Mouse (Mus musculus): ENCODE measurements around the gene Zfp622.

Zfp622 gene

DNA sequence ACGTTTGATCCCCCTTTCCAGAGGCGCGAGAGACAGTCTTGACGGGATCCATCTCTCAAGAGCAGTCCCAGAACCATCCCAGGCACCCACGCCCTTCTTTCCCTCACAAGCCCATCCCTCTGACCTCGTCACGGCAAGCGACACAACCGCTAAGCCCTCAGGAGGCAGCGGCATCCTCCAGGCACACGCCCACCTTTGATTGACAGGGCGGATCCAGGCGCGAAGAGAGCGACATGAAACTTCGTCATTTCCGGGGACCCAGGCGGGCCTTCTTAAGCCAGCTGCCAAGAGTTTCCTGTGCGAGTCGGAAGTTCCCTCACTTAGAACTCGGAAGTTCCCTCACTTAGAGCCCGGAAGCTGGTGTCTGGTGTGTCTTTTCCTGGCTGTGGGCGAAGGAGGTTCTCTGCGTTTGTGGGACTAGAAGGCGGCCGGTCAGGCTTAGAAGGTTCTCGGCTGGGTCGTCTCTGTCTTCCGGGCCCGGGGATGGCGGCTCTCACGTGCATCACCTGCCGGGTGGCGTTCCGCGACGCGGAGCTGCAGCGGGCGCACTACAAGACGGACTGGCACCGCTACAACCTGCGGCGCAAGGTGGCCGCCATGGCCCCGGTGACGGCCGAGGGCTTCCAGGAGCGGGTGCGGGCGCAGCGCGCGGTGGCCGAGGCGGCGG, at the start of gene Zfp622:
Gene Zfp622, plus strand, starts transcription at position 300 of the 667 bp plus-strand sequence.
- peak; percentile 84 for DNase-seq (ENCODE audit: low spot score)

DNA sequence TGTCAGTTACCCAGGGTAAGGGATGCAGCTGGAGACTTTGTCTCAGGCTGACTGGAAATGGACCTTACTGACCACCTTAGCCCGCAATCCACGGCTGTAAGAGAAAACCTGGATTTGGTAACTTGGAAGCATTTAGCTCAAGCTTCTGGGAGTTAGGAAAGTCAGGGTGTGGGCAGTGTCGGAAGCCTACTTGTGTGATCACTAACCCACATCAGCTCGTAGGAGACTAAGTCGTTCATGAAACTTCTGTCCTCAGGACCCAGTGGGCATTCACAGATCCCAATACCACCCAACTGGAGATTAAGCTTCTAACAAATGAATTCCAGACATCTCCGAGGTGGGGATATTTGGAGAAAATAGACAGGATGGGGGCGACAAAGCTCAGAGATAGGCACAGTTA, 49.8 kb upstream of the Zfp622 start:
- no peak for DNase-seq (ENCODE audit: low spot score)

DNA sequence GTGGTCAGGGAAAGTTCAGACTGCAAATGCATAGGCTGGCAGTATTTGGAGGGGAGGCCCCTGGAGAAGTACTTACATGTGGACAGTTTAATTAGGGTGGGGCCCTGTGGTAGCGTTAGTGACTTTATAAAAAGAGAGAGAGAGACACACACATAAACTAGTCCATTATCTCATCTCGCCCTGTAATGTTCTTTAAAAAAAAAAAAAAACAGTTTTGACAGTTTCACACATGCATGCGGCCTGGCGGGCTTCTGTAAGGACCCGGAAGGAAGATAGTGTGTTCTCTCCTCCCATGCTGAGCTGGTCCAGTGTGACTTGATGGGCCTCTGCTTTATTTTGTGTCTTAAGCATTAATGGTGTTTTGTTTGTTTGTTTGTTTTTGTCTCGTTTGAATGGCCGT, 45.7 kb upstream of the Zfp622 start:
- DNase-seq (ENCODE audit: low spot score) = no peak

DNA sequence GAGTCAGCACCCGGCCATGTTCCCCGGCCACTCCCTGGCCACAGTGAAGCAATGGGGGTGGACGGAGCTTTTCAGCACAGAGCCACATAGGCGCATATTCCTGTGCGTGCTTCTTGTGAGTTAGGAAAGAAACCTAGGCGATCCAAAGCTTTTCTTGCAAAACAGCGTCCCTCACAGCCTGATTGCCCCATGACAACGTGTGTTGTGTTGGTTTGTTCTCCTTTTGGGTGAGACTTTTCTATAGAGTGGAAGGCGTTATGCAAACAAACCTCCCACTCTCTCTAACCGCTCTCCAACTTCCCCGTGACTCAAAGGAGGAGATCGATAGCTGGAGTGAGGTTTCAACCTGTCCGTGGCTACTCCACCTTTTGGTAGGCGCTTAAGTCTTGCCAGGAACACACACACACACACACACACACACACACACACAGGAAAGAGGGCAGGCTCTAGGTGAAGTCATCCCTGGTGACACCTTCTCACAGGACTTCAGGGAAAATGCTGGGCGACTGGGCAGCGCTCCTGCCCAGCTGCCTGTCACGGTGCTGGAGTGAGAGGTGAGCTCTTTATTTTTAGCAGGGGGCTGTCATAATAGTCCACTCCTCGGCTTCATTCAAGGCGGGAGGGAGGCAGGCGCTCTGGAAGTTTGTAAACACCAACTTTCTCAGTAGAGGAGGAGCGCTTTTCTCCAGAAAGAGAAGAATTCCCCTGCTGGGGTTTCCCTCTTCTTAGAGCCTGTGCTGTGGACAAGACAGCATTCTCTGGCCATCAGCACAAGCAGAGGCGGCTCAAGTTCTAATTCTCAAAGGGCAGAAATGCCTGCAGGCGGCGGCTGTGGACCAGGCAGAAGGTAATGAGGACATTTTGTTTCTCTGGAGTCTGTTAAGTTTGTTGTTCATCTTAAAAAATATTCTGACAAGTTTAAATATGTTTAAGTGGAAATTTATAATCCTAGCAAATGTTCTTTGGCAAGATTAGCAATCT, 43.5 kb upstream of the Zfp622 start:
- no peak for DNase-seq (ENCODE audit: low spot score)

DNA sequence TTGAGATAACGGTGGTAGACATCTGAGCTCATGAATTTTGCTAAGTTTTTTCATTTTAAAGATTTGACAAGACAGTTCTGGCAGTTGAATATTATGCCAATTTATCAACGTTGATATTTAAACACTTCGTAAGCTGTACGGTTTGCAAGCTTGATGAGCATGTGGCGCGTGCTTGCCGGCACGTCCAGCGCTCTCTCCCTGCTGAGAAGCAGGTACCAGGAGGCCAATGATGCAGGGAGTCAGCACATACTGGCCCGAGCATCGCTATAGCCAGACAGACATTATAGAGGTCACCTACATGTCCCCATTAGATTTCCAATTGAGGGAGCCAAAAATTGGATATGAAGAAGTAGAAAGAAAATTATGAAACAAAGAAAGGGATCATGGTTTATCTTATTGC, 42.7 kb upstream of the Zfp622 start:
- DNase-seq (ENCODE audit: low spot score) = no peak

DNA sequence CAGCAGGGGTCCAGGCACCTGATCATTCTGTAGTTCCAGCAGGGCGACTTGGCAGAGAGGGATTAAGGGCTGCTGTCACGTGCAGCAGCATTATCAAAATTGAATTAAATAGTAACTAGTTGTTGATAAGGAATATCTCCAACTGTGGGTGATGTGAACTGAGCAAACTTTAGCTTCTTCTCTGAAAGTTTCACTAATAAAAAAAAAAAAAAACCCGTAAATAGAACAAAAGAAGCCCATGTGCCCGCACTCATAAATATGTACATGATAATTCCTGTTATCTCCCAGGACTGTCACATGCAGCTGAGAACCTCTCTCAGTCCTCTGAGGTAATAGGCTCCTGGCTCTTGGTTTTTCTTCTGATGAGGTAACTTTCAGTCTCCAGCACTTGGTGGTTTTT, 41.8 kb upstream of the Zfp622 start:
- DNase-seq (ENCODE audit: low spot score) = no peak

DNA sequence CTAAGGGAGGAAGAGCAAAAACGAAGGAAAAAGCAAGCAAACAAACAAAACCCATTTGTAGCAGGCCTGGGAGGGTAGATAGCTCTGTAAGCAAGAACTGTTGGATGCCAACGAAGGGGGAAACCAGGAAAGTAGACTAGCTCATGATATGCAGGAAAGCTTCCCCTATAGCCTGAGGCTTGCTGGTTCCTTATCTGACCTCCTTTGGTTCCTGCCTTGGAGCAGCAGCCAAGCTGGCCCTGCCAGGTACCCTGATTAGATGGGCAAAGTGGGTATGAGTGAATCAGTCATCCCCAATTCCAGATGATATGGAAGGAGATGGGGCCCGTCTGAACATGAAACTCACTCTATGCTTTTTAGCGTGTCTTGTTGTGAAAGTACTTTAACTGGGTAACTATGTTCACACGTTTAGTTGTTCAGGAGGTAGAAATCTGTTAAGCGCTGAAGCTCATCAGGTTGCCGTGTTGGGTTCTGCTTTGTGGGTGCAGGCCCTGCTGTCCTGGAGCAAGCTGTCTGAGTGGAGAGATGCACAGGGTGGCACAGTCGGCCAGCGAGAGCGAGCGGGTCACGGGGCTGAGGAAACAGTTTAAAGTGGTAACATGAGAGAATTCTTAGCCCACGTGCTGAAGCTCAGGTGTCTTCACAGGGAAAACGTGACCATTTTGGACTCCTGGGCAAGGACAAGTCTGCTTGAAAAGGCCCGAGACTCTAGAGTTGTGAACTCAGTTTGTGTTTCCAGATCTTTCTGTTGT, 40.6 kb upstream of the Zfp622 start:
- no peak for DNase-seq (ENCODE audit: low spot score)

DNA sequence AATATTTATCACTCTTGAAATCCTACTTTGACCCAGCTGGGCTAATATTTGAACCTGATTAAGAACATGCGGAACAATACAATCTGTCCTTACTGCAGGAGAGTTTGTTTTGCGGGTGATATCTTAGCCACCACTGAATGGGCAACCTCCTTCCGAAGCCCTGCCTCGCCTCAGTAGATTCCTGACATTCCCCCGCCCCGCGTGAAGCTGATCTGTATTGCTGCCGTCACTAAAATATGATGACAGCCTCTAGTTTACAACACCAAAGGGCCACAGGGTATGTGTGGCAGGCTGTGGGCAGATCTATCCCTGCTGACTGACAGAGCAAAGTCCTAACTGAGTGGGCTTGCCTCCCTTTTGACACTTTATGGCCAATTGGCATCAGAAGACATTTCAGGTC, 38.9 kb upstream of the Zfp622 start:
- DNase-seq (ENCODE audit: low spot score) = no peak

DNA sequence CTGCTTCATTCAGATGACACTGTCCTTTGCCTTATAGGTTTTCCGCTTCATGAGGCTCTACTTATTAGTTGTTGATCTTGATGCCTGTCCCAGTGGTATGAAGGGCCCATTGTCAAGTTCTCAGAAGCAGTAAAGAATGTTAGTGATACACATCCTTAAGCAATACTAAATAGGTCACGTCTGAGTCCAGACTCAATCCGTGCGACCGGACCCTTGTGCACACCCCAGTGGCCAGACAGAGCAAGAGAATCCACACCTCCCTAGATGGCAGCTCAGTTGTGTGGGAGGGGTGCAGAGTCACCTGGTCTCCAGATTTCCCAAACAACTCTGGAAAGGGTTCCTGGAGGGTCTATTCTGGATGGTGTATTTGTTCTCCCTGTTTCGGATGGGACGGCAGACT, 37.7 kb upstream of the Zfp622 start:
- no peak for DNase-seq (ENCODE audit: low spot score)

DNA sequence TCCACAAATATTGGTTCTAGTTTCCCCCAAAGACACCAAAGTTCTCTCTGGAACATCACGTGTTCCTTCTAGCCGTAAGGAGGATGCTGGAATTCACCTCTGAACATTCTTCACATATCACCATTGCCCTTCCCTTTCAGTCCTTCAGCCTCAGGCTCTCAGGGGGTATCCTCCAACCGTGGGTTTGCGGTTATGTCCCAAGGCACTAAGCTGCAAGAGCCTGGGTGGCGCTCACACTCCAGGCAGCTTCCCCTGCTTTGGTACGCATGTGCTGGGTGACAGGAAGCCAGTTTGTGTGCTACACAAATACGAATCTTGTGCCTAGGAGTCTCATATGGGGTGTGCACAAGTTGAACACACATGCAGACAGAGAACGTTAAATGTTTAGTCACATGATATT, 36.8 kb upstream of the Zfp622 start:
- no peak for DNase-seq (ENCODE audit: low spot score)

DNA sequence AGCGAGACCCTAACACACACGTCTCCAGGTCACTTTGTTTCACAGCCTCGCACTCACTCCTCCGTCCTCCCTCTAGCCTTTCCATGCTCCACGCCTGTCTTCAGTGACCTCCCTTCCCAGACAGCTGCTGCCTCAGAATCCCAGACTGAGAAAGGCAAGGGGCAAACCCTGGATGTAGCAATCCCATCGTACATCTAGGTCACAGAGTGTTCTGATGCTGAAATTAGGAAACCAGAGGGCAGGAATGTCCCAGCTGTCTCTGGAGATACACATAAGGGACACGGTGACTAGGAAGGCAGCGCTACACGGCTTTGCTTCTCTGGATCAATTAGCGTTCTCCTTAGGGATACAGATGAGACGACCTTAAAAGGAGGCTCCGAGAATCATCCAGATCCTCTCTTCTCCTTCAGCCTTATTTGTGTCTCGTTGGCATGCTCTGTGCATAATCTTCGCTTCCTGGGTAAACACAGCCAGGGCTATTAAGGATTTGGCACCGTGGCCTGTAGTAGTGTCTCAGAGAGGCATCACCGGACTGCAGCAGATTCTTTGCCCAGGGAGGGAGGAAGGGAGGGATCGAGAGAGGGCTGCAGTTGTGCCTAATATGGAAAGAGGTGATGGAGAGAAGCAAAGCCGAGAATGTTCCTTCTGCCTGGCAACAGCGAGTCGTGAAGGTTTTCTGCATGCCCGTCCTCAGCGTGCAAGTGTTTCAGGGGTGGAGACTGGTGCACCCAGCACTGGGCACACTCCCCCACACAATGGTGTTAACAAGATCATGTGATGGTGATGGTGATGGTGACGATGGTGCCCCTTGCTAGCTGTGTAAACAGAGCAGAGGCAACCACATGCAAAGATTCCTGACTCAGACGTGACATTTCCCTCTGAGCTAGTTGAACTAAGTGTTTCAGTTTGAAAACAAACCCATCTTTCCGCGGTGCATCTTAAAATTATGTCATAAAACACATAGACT, 35.6 kb upstream of the Zfp622 start:
- DNase-seq (ENCODE audit: low spot score) = no peak

DNA sequence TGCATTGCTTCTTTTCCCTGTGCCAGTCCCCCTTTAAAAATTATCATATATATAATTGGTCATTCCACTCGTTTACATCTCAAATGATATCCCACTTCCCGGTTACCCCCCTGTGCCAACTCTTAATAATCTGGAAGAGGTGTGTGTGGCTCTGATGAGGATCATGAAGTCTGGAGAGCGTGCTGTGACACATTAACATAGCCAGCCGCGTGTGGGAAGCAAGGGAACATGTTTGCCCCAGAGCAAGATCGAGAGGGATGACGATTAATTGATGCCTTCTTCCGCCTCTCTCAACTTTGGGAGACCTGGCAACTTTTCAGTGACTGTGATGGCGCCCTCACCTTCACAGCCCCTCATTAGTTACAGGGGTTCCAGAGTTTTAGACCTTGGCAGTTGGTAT, 34.5 kb upstream of the Zfp622 start:
- DNase-seq (ENCODE audit: low spot score) = no peak

DNA sequence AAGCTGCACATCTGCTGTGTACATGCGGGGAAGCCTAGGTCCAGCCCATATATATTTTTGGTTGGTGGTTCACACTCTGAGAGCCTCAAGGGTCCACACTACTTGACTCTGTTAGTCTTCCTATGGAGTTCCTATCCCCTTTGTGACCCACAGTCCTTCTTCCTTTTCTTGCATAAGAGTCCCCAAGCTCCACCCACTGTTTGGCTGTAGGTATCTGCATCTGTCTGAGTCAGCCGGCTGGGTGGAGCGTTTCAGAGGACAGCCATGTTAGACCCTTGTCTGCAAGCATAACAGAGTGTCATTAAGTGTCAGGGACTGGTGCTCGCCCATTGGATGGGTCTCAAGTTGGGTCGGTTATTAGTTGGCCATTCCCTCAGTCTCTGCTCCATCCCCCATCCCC, 33.6 kb upstream of the Zfp622 start:
- DNase-seq (ENCODE audit: low spot score) = no peak

DNA sequence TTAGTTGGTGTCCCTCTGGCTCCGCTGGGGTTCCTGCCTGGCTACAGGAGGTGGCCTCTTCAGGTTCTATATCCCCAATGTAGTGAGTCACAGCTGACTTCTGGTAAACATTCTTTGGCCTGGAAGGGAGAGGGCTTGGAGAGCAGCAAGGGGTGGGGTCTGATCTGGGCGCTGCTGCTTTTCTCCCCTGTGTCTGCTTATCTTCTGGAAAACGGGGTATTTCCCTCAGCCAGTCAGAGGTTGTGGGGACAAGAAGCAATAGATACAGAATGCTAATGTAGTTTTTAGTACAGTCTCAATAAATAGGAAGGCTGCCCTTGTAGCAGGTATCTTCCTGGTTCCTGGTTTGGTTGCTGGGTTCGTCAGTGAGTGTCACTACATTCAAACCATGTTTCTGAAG, 33.1 kb upstream of the Zfp622 start:
- DNase-seq (ENCODE audit: low spot score) = no peak

DNA sequence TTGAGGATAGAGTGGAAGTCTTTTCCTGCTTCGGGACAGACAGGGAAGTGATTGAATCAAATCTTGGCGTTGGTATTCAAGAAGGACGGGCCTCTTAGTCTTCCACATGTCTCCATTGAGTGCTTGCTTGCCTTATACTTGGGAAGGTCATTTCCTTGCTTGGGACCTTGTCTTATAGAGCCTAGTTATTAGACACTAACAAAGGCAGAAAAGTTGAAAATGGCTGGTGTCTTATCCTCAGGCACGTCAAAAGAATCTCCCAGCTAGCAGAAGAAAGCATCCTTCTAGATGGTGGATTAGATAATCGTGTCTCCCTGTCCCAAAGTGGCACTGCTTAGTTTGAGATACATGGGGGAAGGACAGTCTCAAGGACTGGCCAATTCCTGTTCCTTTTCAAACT, 28.2 kb upstream of the Zfp622 start:
- no peak for DNase-seq (ENCODE audit: low spot score)

DNA sequence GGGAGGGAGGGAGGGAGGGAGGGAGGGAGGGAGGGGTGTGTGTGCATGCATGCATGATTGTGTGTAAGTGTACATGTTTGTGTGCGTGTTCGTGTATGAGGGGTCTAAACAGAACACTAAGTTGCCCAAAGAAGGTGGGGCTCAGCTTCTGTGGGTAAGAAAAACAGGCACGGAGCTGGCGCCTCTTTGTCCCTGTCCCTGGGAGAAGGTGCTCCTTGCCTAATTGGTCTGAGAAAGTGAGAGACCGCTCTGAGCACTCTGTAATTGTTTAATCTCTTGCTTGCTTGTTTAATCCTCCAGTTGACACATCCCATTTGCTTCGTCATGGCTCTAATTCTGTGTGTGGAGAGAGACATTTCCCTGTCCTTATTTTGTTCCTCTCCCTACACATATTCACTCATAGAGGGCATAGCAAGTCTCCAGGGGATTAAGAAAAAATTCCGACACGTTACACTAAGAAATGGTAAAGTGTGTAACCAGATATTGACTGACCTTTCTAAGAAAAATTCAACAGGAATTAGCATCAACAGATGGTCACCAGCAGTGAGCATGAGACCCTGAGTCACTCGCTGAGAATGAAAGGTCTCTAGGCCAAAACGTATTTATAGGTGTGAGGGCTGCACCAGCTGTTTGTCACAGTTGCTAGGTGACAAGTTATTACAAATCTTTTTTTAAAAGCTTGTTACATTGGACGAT, 27.6 kb upstream of the Zfp622 start:
- DNase-seq (ENCODE audit: low spot score) = no peak

DNA sequence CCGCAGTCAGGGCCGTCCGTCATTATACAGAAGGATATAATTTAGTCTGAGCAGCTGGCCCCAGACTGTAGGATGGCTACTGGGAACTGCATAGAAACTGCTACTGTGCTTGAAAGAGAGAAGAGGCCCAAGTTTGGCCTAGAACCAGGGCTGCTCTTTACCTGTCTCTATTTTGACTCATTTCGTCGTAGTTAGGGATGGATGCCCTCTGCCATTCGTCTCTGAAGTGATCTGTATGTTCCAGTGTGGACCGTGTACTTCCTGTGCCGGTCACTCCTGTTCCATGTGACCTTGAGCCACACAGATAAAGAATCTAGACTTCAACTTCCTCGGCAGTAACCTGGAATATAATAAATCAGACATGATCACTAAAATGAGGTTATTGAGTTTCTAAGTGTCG, 26.5 kb upstream of the Zfp622 start:
- DNase-seq (ENCODE audit: low spot score) = no peak

DNA sequence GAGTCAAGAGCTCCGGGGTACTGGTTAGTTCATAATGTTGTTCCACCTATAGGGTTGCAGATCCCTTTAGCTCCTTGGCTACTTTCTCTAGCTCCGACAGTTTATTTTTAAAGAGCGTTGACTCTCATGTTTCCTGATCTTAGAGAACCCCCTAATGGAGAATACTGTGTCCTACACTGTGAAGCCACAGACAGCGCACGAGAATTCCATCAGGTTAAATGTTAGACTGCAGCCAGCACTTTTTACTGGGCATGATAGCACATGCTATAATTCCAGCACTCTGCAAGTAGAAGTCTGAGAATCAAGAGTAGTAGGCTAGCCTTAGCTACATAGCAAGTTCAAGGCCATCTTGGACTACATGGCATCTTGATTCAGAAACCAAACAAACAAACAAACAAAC, 24.8 kb upstream of the Zfp622 start:
- DNase-seq (ENCODE audit: low spot score) = peak; percentile 24

DNA sequence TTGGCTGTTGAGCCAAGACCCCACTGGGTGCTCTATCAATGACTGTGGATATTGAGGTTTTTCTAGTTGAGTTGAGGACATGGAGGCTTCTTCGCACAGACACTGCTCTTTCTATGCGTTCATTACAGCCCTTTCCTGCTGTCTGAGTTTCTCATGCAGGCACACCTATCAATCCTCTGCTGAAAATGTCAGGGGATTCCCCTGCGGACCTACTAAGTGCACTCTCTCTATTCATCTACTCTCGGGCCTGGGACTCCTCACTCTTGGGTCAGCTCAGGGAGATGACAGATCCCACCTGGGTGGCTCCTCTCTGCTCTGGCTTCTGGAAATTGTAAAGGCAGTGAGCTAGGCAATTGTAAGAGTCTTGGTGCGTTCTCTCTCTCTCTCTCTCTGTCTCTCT, 23.9 kb upstream of the Zfp622 start:
- no peak for DNase-seq (ENCODE audit: low spot score)

DNA sequence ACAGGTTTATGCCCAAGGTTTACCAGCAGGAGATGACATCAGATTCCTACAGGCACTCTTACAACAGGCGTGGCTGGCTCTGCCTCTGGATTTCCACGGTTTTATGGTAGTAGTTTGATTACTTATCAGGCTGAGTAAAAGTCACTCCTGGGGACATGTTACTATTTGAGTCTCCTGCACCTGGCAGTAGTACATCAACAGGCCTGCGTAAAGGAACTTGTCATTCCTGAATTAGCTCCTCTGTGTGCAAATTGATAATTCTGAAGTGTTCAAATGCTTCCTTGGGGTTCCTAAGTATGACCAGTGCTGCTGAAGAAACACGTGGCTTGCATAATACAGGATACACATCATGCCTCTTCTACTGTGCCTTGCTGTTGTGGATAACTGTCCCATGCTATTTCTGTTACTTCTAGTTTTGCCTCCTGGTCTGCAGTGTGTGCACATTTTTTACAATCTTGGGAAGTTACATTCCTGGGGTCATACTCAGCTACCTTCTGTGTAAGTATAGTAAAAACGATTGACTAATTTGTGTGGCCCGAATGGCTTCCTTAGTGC, 17.9 kb upstream of the Zfp622 start:
- DNase-seq (ENCODE audit: low spot score) = no peak

DNA sequence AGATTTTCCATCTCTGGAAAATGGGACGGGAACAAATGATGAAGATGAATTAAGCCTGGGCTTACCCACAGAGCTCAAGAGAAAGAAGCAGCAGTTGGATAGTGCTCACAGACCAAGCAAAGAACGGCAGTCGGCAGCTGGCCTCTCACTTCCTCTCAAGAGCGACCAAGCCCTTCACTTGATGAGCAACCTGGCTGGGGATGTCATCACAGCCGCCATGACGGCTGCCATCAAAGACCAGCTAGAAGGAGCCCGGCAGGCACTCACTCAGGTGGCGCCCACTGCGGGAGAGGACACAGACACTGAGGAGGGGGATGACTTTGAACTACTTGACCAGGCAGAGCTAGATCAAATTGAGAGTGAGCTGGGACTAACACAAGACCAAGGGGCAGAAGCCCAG, 12.6 kb upstream of the Zfp622 start:
- no peak for DNase-seq (ENCODE audit: low spot score)
